Mouse (Mus musculus) heart, adult 2 months (tissue): ENCODE measurements around the gene Rapgef5. TPM values are rescaled to one million over a fixed set of nuclear protein-coding genes. Genes with fewer than 3 reads are reported as not detected.

Experiments
- DNase-seq, 2 experiments: peaks; one replicate each; pipeline ENCODE4 v3.0.0; 2021
- H3K27ac ChIP-seq: fragments of 200-600 bp; 2 replicates; pipeline ENCODE4 v1.8.1; 2022
- H3K27me3 ChIP-seq: fragments of 200-500 bp; 2 replicates; pipeline ENCODE4 v1.6.1; 2012; ENCODE audit warnings: mild to moderate bottlenecking, low read length, inconsistent platforms, mixed read lengths; ENCODE audit not compliant: control insufficient read depth, insufficient read depth
- H3K36me3 ChIP-seq: fragments of 200-500 bp; 2 replicates; pipeline ENCODE4 v1.6.1; 2012; ENCODE audit warnings: low read length, inconsistent platforms; ENCODE audit not compliant: control insufficient read depth, insufficient read depth
- H3K4me1 ChIP-seq: fragments of 200-500 bp; 2 replicates; pipeline ENCODE4 v1.6.1; 2011; ENCODE audit warnings: low read length; ENCODE audit not compliant: control insufficient read depth, insufficient read depth
- H3K4me3 ChIP-seq: fragments of 200-600 bp; 2 replicates; pipeline ENCODE4 v1.8.1; 2022
- H3K79me2 ChIP-seq: fragments of 200-500 bp; replicated peaks from 2 replicates; pipeline ENCODE4 v1.6.1; 2012; ENCODE audit warnings: mild to moderate bottlenecking, inconsistent platforms, low read length, moderate library complexity, mixed read lengths; ENCODE audit not compliant: control insufficient read depth, insufficient read depth
- H3K9ac ChIP-seq: fragments of 200-500 bp; 2 replicates; pipeline ENCODE4 v1.6.1; 2012; ENCODE audit warnings: low read depth, mild to moderate bottlenecking, control low read depth, inconsistent platforms, low read length, mixed read lengths
- CTCF ChIP-seq: fragments of 200-600 bp; IDR thresholded peaks from 2 replicates; pipeline ENCODE4 v1.8.1; 2022; ENCODE audit warnings: antibody characterized with exemption, mild to moderate bottlenecking, moderate library complexity
- EP300 ChIP-seq: fragments of 200-500 bp; IDR thresholded peaks from 2 replicates; pipeline ENCODE4 v1.6.1; 2011; ENCODE audit warnings: low read depth, low read length, control low read depth; ENCODE audit not compliant: insufficient read depth
- POLR2A ChIP-seq: fragments of 200-500 bp; IDR thresholded peaks from 2 replicates; pipeline ENCODE4 v1.6.1; 2011; ENCODE audit warnings: mild to moderate bottlenecking, low read depth, low read length, control low read depth; ENCODE audit not compliant: insufficient read depth
- WGBS: fragments of 180-500 bp; shearing (Covaris S2); methylation state at CpG from one replicate; pipeline ENCODE4 v1.1.7; 2018; 5-methylcytosine and 5-hydroxymethylcytosine counted together
- intact Hi-C: fragments of 180-260 bp; cut with DNase I; formaldehyde crosslinking; loops from one replicate; pipeline ENCODE4 v1.15.1; 2025
- polyA plus RNA-seq: library from polyadenylated mRNA; depleted of rRNA; stranded (reverse); fragments of >200 nt; gene quantifications from 2 replicates; pipeline ENCODE4 v1.2.3, GENCODE M21; 2012
- total RNA-seq, 2 experiments: library from RNA; stranded (reverse); gene quantifications; 2 replicates each; pipeline ENCODE4 v1.2.3; 2021

Gene Rapgef5
- total and polyA plus RNA-seq, 3 experiments: 11.4 to 33.0 (median 29.9) TPM

DNA sequence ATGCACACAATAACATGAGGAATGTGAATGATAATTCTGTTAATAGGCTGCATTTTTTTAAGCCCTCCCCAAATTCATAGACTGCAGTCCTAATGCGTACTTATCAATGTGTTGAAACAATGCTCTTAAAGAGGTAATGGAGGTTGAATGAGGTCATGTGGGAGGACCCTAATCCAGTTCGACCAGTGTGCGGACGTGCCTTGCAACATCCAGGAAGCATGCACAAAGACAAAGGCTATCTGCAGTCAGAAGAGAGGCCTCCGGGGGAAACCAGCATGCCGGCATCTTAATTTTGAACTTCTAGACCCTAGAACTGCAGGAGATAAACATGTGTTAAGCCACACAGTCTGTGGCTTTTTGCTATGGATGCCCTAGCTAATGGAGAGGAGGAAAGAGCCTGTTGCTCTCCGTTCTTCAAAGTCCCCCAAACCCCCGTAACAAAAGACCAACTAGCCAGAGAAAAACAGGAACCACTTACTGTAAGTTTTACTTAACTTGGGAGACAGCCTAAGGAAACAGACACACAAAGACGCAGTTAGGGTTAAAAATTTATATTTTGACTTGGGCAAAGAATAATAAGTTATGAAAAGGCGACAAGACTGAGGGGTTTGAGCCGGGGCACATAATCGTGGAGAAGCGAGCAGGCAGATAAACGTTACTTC lies 1.1 kb downstream of the Rapgef5 start:
- intact Hi-C loops: no loop called here
- no peak overlapping the region for H3K27ac ChIP-seq
- WGBS: 47% methylated on average over 14 of the region's 14 CpGs
- H3K27me3 ChIP-seq: no peaks in the 10 kb centered on the region
- H3K36me3 ChIP-seq: no peaks in the 10 kb centered on the region
- no peak overlapping the region for H3K4me3 ChIP-seq
- no peak overlapping the region for H3K9ac ChIP-seq
- TF ChIP-seq CTCF: no peak
- no peak for TF ChIP-seq EP300
- TF ChIP-seq POLR2A: no peak
- no peak for DNase-seq
- H3K4me1 ChIP-seq: peaks cover 2% of the 10 kb centered on the region
- no peaks in the 10 kb centered on the region for H3K79me2 ChIP-seq

- TF ChIP-seq POLR2A (no peak), CTCF (no peak), EP300 (no peak)
- Histone ChIP-seq H3K4me3 (no peak overlapping the region), H3K27ac (no peak overlapping the region), H3K4me1 (no peaks in the 10 kb centered on the region), H3K36me3 (no peaks in the 10 kb centered on the region), H3K27me3 (no peaks in the 10 kb centered on the region), H3K79me2 (no peaks in the 10 kb centered on the region), H3K9ac (no peak overlapping the region)
- DNase-seq: no peak
- WGBS: 73% methylated on average over 9 of the region's 9 CpGs
- intact Hi-C loops: no loop called here
Observed at GRCm38 (mm10) chr12:117524311-117525013, 8.2 kb downstream of the Rapgef5 start.

GRCm38 (mm10) chr12:117527889-117528288 lies 11.6 kb downstream of the Rapgef5 start:
- intact Hi-C loops: no loop called here
- Histone ChIP-seq H3K27ac (no peak overlapping the region), H3K4me3 (no peak overlapping the region), H3K9ac (no peak overlapping the region), H3K79me2 (no peaks in the 10 kb centered on the region), H3K4me1 (no peaks in the 10 kb centered on the region), H3K27me3 (no peaks in the 10 kb centered on the region), H3K36me3 (no peaks in the 10 kb centered on the region)
- DNase-seq: no peak
- TF ChIP-seq POLR2A (no peak), EP300 (no peak), CTCF (no peak)
- WGBS: 72% methylated on average over 3 of the region's 3 CpGs

GRCm38 (mm10) chr12:117528509-117529145 lies 12.3 kb downstream of the Rapgef5 start:
- H3K9ac ChIP-seq: no peak overlapping the region
- TF ChIP-seq POLR2A: no peak
- no peak for TF ChIP-seq CTCF
- TF ChIP-seq EP300: no peak
- H3K36me3 ChIP-seq: no peaks in the 10 kb centered on the region
- H3K27me3 ChIP-seq: no peaks in the 10 kb centered on the region
- no peak overlapping the region for H3K27ac ChIP-seq
- H3K79me2 ChIP-seq: no peaks in the 10 kb centered on the region
- 66% methylated on average over 4 of the region's 4 CpGs for WGBS
- H3K4me3 ChIP-seq: no peak overlapping the region
- H3K4me1 ChIP-seq: no peaks in the 10 kb centered on the region
- intact Hi-C loops: no loop called here
- no peak for DNase-seq

DNA sequence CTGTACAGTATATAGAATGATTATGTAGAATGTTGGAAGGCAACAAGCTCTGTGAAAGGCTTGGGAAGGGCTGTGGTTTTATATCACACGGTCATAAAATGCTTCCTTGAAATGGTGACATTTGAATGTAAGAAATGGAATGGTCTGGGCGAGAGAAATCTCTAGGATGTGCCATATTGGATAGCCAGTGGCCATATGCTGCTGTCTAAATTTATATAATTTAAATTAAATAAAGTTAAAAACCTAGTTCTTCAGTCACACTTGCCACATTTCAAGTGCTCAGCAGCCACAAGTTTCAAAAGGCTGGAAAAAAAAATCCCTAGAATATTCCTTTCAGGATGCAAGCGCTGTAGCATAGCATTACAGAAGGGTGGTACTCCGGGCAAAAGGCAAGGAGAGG lies 14.8 kb downstream of the Rapgef5 start:
- Histone ChIP-seq H3K27ac (no peak overlapping the region), H3K27me3 (no peaks in the 10 kb centered on the region; the same call in 1 of the 2 replicates), H3K4me3 (no peak overlapping the region), H3K36me3 (peaks cover 2% of the 10 kb centered on the region; the same call in 1 of the 2 replicates), H3K9ac (no peak overlapping the region), H3K4me1 (peaks cover 4% of the 10 kb centered on the region), H3K79me2 (no peaks in the 10 kb centered on the region)
- intact Hi-C loops: loop anchor here (5.0 kb wide), 1 partner anchor 34 kb away; no protein-coding TSS in a partner anchor
- TF ChIP-seq POLR2A (no peak), EP300 (no peak), CTCF (no peak)
- whole genome bisulfite sequencing: 93% methylated on average over 4 of the region's 4 CpGs
- DNase-seq: no peak
